ENCODE assay signal across 13 mouse cellular contexts in genomic region chr6:30356161-30356560, GRCm38 (mm10). TPM values are rescaled to one million over a fixed set of nuclear protein-coding genes. Genes with fewer than 3 reads are reported as not detected.
DNase-seq lines count a peak whose midpoint lies in the region; ATAC-seq and TF ChIP-seq lines count a peak whose summit lies in the region.
"Had no signal": no experiment of that assay in that cellular context is flagged by ENCODE, and none has a peak within 500 bp of the region (broad histone marks: within the 10 kb centered on the region; RNA-seq: fewer than 3 reads in every experiment).

No protein-coding gene starts in this region.

- H3K36me3 ChIP-seq in heart, adult 2 months (ENCODE audit: control insufficient read depth, insufficient read depth, low read length), result no peaks in the 10 kb centered on the region
- no peaks in the 10 kb centered on the region for H3K36me3 ChIP-seq in neural tube, embryonic 15.5 days
- H3K36me3 ChIP-seq: liver, embryonic 13.5 days had no signal

- ATAC-seq in erythroblast, adult 5-6 weeks (replicated peaks; ENCODE audit: low FRiP score, poor library complexity, severe bottlenecking), result peak; percentile 54
- ATAC-seq in neural tube, embryonic 15.5 days (ENCODE audit: low FRiP score), result no peak

- no peaks in the 10 kb centered on the region for H3K9me3 ChIP-seq in neural tube, embryonic 15.5 days (replicated peaks)
- H3K9me3 ChIP-seq: liver, embryonic 13.5 days had no signal

- H3K4me1 ChIP-seq in heart, adult 2 months (ENCODE audit: control insufficient read depth, insufficient read depth, low read length), result peaks cover 7% of the 10 kb centered on the region
- no peaks in the 10 kb centered on the region for H3K4me1 ChIP-seq in neural tube, embryonic 15.5 days

- intact Hi-C loops in heart, adult 2 months (cut with DNase I), result loop anchor here (2.0 to 10.0 kb wide), 6 partner anchors 54 to 519 kb away; partner anchors contain the start of gene Ube2h

- no peaks in the 10 kb centered on the region for H3K79me2 ChIP-seq in heart, adult 2 months (replicated peaks; ENCODE audit: control insufficient read depth, insufficient read depth, low read length)

- DNase-seq in heart, adult 2 months, result peak in 1 of 2 experiments; percentile 31
- DNase-seq in heart, adult 11 months, result no peak
- DNase-seq in A20 (ENCODE audit: low read depth, low spot score), result peak; percentile 25
- DNase-seq in cerebellum, adult 11 months, result peak; percentile 32
- DNase-seq in retina, postnatal 1 day, result no peak
- DNase-seq in urinary bladder, postnatal 10 days (ENCODE audit: low spot score), result no peak
- DNase-seq: embryo, embryonic 11 days; liver, embryonic 13.5 days; thymus, postnatal 36 days had no signal

- H3K9ac ChIP-seq in heart, adult 2 months (ENCODE audit: low read depth, low read length), result no peak overlapping the region
- H3K9ac ChIP-seq in neural tube, embryonic 15.5 days (replicated peaks), result no peak overlapping the region
- H3K9ac ChIP-seq: liver, embryonic 13.5 days had no signal

- peak overlapping the region; percentile 24 for H3K27ac ChIP-seq in heart, adult 2 months
- H3K27ac ChIP-seq in neural tube, embryonic 15.5 days (replicated peaks), result no peak overlapping the region
- H3K27ac ChIP-seq: kidney, postnatal 0 days; liver, embryonic 13.5 days had no signal

- no peaks in the 10 kb centered on the region for H3K27me3 ChIP-seq in heart, adult 2 months (ENCODE audit: control insufficient read depth, insufficient read depth, low read length)
- H3K27me3 ChIP-seq in neural tube, embryonic 15.5 days (replicated peaks), result no peaks in the 10 kb centered on the region
- H3K27me3 ChIP-seq: liver, embryonic 13.5 days; Patski had no signal

- H3K4me3 ChIP-seq in heart, adult 2 months, result no peak overlapping the region
- no peak overlapping the region for H3K4me3 ChIP-seq in neural tube, embryonic 15.5 days (replicated peaks)
- H3K4me3 ChIP-seq: liver, embryonic 13.5 days had no signal

- no peak for TF ChIP-seq CTCF in heart, adult 2 months (IDR thresholded peaks at IDR 0.05)

- TF ChIP-seq POLR2A in heart, adult 2 months (IDR thresholded peaks at IDR 0.05; ENCODE audit: insufficient read depth, low read depth, low read length), result no peak

- TF ChIP-seq EP300 in heart, adult 2 months (IDR thresholded peaks at IDR 0.05; ENCODE audit: insufficient read depth, low read depth, low read length), result no peak

- H3K4me2 ChIP-seq in neural tube, embryonic 15.5 days, result no peak overlapping the region
- H3K4me2 ChIP-seq: liver, embryonic 13.5 days had no signal

- 67% methylated on average over 5 of the region's 5 CpGs for WGBS in heart, adult 2 months
- 83% methylated on average over 5 of the region's 5 CpGs for WGBS in neural tube, embryonic 15.5 days

RNA-seq across cellular contexts. Expression of gene Zc3hc1, which starts 34.7 kb away (rescaled TPM):
- 10 to 100 TPM; 16.0 to 16.2 TPM for total RNA-seq in heart, adult 2 months (2021)
- 13.4 and 15.1 TPM in 2 replicates for polyA plus RNA-seq in heart, adult 2 months (2012; rRNA removed)
- total RNA-seq in erythroblast, adult 5-6 weeks (2015; ENCODE audit: low replicate concordance), result 6.3 and 17.7 TPM in 2 replicates
- total RNA-seq in erythroblast, adult 5-6 weeks (2017; ENCODE audit: low replicate concordance), result 5.5 and 12.5 TPM in 2 replicates
- 56.2 and 59.2 TPM in 2 replicates for polyA plus RNA-seq in neural tube, embryonic 15.5 days (2015; fragmentation: Nextera tagmentation; extraction: Ambion mirVana)

RNA-seq across cellular contexts. Expression of gene Klhdc10, which starts 45.5 kb away (rescaled TPM):
- 10 to 100 TPM; 47.4 to 52.0 TPM for total RNA-seq in heart, adult 2 months (2021)
- 19.4 and 41.4 TPM in 2 replicates for polyA plus RNA-seq in heart, adult 2 months (2012; rRNA removed)
- total RNA-seq in erythroblast, adult 5-6 weeks (2015; ENCODE audit: low replicate concordance), result 7.5 and 7.7 TPM in 2 replicates
- total RNA-seq in erythroblast, adult 5-6 weeks (2017; ENCODE audit: low replicate concordance), result 12.1 and 18.4 TPM in 2 replicates
- 27.6 and 29.4 TPM in 2 replicates for polyA plus RNA-seq in neural tube, embryonic 15.5 days (2015; fragmentation: Nextera tagmentation; extraction: Ambion mirVana)

RNA-seq across cellular contexts. Expression of gene Ube2h, which starts 51.8 kb away (rescaled TPM):
- 10 to 100 TPM; 61.5 to 61.7 TPM for total RNA-seq in heart, adult 2 months (2021)
- 29.4 and 44.2 TPM in 2 replicates for polyA plus RNA-seq in heart, adult 2 months (2012; rRNA removed)
- total RNA-seq in erythroblast, adult 5-6 weeks (2015; ENCODE audit: low replicate concordance), result 230 and 271 TPM in 2 replicates
- total RNA-seq in erythroblast, adult 5-6 weeks (2017; ENCODE audit: low replicate concordance), result 407 and 551 TPM in 2 replicates
- polyA plus RNA-seq in neural tube, embryonic 15.5 days (2015; fragmentation: Nextera tagmentation; extraction: Ambion mirVana), result 47.9 and 53.9 TPM in 2 replicates

Comparison
In these comparisons a context has a peak if more than half of its experiments do, and no peak if none do; other contexts are left out.
1. DNase-seq: peak in A20 (single experiment) and cerebellum, adult 11 months (single experiment); none in heart, adult 11 months (single experiment), retina, postnatal 1 day (single experiment) and urinary bladder, postnatal 10 days (single experiment).